Mouse (Mus musculus) CH12.LX (cell line): ENCODE measurements around the gene Grin2a. TPM values are rescaled to one million over a fixed set of nuclear protein-coding genes. Genes with fewer than 3 reads are reported as not detected.

Source experiments
- DNase-seq: peaks from one replicate; pipeline ENCODE4 v3.0.0-alpha.2; 2013; ENCODE audit errors: extremely low read depth
- H3K27ac ChIP-seq: 2 replicates; pipeline ENCODE4 v1.5.1; 2012; ENCODE audit warnings: low read depth, mild to moderate bottlenecking, control low read depth, moderate library complexity; ENCODE audit not compliant: insufficient read depth
- H3K27me3 ChIP-seq: replicated peaks from 2 replicates; pipeline ENCODE3; 2012; ENCODE audit warnings: inconsistent platforms
- H3K36me3 ChIP-seq, 2 experiments: replicated peaks in 1 of 2; 2 replicates each; pipeline versions ENCODE3 to v1.6.1; 2012; ENCODE audit warnings: inconsistent platforms in 1 of 2, low read length in 1 of 2, mild to moderate bottlenecking in 1 of 2, mixed read lengths in 1 of 2, moderate library complexity in 1 of 2; ENCODE audit not compliant: control insufficient read depth in 1 of 2, insufficient read depth in 1 of 2
- H3K4me1 ChIP-seq, 2 experiments: 2 replicates each; pipeline ENCODE4 v1.6.1; 2012; ENCODE audit warnings: inconsistent platforms in 1 of 2, moderate library complexity in 1 of 2; ENCODE audit not compliant: insufficient read depth in 2 of 2, control insufficient read depth in 1 of 2
- H3K4me2 ChIP-seq: 2 replicates; pipeline ENCODE4 v1.6.1; 2012; ENCODE audit warnings: low read depth, mild to moderate bottlenecking, control low read depth; ENCODE audit not compliant: poor library complexity, insufficient read depth, severe bottlenecking
- H3K4me3 ChIP-seq, 3 experiments: fragments of 150-350 bp in 1 of 3; sonication (generic) in 1 of 3; replicated peaks in 1 of 3; 2 replicates each; pipeline versions ENCODE3 to v1.5.1; 2011 to 2012; ENCODE audit warnings: low read depth in 2 of 3, low read length in 2 of 3, mild to moderate bottlenecking in 2 of 3, moderate library complexity in 2 of 3, control low read depth in 1 of 3, improper control_type of control experiment in 1 of 3, inconsistent platforms in 1 of 3, mixed read lengths in 1 of 3; ENCODE audit not compliant: poor library complexity in 1 of 3
- H3K79me2 ChIP-seq: replicated peaks from 2 replicates; pipeline ENCODE4 v1.6.1; 2012; ENCODE audit warnings: mild to moderate bottlenecking, moderate library complexity; ENCODE audit not compliant: control insufficient read depth, poor library complexity, insufficient read depth, severe bottlenecking; ENCODE audit errors: extremely low read depth
- H3K9ac ChIP-seq: 2 replicates; pipeline ENCODE4 v1.6.1; 2012; ENCODE audit warnings: low read depth, mild to moderate bottlenecking, control low read depth, moderate library complexity; ENCODE audit not compliant: insufficient read depth
- H3K9me3 ChIP-seq: replicated peaks from 2 replicates; pipeline ENCODE3; 2012; ENCODE audit warnings: low read length, inconsistent platforms, mixed read lengths
- BHLHE40 ChIP-seq: IDR thresholded peaks from 2 replicates; pipeline ENCODE4 v1.6.1; 2011; ENCODE audit warnings: mild to moderate bottlenecking, low read depth, low read length, improper control_type of control experiment
- CHD2 ChIP-seq: IDR thresholded peaks from 2 replicates; pipeline ENCODE4 v1.6.1; 2011; ENCODE audit warnings: low read length, improper control_type of control experiment
- CTCF ChIP-seq, 2 experiments: IDR thresholded peaks in 1 of 2; conservative IDR thresholded peaks in 1 of 2; 2 replicates each; pipeline ENCODE4 v1.5.1; 2011 to 2012; ENCODE audit warnings: low read depth in 2 of 2, low read length in 2 of 2, improper control_type of control experiment in 1 of 2, inconsistent platforms in 1 of 2, mild to moderate bottlenecking in 1 of 2, moderate library complexity in 1 of 2
- ELF1 ChIP-seq: IDR thresholded peaks from 2 replicates; pipeline ENCODE4 v1.6.1; 2014; ENCODE audit warnings: low read depth, mild to moderate bottlenecking, inconsistent platforms, low read length, improper control_type of control experiment
- EP300 ChIP-seq: IDR thresholded peaks from 2 replicates; pipeline ENCODE4 v1.6.1; 2011; ENCODE audit warnings: low read length, improper control_type of control experiment
- GABPA ChIP-seq: IDR thresholded peaks from 2 replicates; pipeline ENCODE4 v1.6.1; 2012; ENCODE audit warnings: low read depth, low read length, improper control_type of control experiment, inconsistent platforms; ENCODE audit not compliant: insufficient replicate concordance
- HCFC1 ChIP-seq: IDR thresholded peaks from 2 replicates; pipeline ENCODE4 v1.6.1; 2012; ENCODE audit warnings: low read depth, mild to moderate bottlenecking, inconsistent platforms, low read length, improper control_type of control experiment
- IRF4 ChIP-seq: IDR thresholded peaks from 2 replicates; pipeline ENCODE4 v1.6.1; 2014; ENCODE audit warnings: low read depth, mild to moderate bottlenecking, inconsistent platforms, low read length, improper control_type of control experiment
- JUN ChIP-seq: IDR thresholded peaks from 2 replicates; pipeline ENCODE4 v1.6.1; 2011; ENCODE audit warnings: low read depth, mild to moderate bottlenecking, low read length, improper control_type of control experiment, moderate library complexity; ENCODE audit not compliant: insufficient read depth
- KAT2A ChIP-seq: IDR thresholded peaks from 2 replicates; pipeline ENCODE4 v1.6.1; 2012; ENCODE audit warnings: low read length, improper control_type of control experiment, inconsistent platforms; ENCODE audit not compliant: insufficient replicate concordance
- MAFK ChIP-seq: IDR thresholded peaks from 2 replicates; pipeline ENCODE4 v1.6.1; 2011; ENCODE audit warnings: low read length, improper control_type of control experiment; ENCODE audit not compliant: insufficient replicate concordance
- MAX ChIP-seq: IDR thresholded peaks from 2 replicates; pipeline ENCODE4 v1.6.1; 2011; ENCODE audit warnings: low read length, improper control_type of control experiment
- MXI1 ChIP-seq: IDR thresholded peaks from 2 replicates; pipeline ENCODE4 v1.6.1; 2011; ENCODE audit warnings: mild to moderate bottlenecking, low read depth, low read length, improper control_type of control experiment
- MYC ChIP-seq: IDR thresholded peaks from 2 replicates; pipeline ENCODE4 v1.6.1; 2011; ENCODE audit warnings: low read depth, mild to moderate bottlenecking, improper control_type of control experiment, low read length
- NRF1 ChIP-seq: IDR thresholded peaks from 2 replicates; pipeline ENCODE4 v1.6.1; 2014; ENCODE audit warnings: low read depth, mild to moderate bottlenecking, inconsistent platforms, low read length, improper control_type of control experiment, moderate library complexity
- PAX5 ChIP-seq: IDR thresholded peaks from 2 replicates; pipeline ENCODE4 v1.6.1; 2012; ENCODE audit warnings: low read length, inconsistent platforms, mixed read lengths
- POLR2A ChIP-seq: IDR thresholded peaks from 2 replicates; pipeline ENCODE4 v1.6.1; 2011; ENCODE audit warnings: low read depth, mild to moderate bottlenecking, improper control_type of control experiment, low read length
- POLR2AphosphoS2 ChIP-seq: IDR thresholded peaks from 2 replicates; pipeline ENCODE4 v1.6.1; 2011; ENCODE audit warnings: low read depth, low read length, improper control_type of control experiment
- RAD21 ChIP-seq: IDR thresholded peaks from 2 replicates; pipeline ENCODE4 v1.6.1; 2011; ENCODE audit warnings: low read depth, mild to moderate bottlenecking, low read length, improper control_type of control experiment, moderate library complexity
- RCOR1 ChIP-seq: conservative IDR thresholded peaks from 2 replicates; pipeline ENCODE4 v1.6.1; 2012; ENCODE audit warnings: low read depth, mild to moderate bottlenecking, inconsistent platforms, low read length, improper control_type of control experiment
- SMC3 ChIP-seq: IDR thresholded peaks from 2 replicates; pipeline ENCODE4 v1.6.1; 2011; ENCODE audit warnings: low read depth, low read length, improper control_type of control experiment
- TBP ChIP-seq: conservative IDR thresholded peaks from 2 replicates; pipeline ENCODE4 v1.6.1; 2011; ENCODE audit warnings: low read depth, low read length, improper control_type of control experiment
- TCF12 ChIP-seq: IDR thresholded peaks from 2 replicates; pipeline ENCODE4 v1.6.1; 2014; ENCODE audit warnings: low read depth, mild to moderate bottlenecking, inconsistent platforms, low read length, improper control_type of control experiment
- UBTF ChIP-seq: IDR thresholded peaks from 2 replicates; pipeline ENCODE4 v1.6.1; 2012; ENCODE audit warnings: low read depth, mild to moderate bottlenecking, inconsistent platforms, low read length, improper control_type of control experiment, moderate library complexity
- USF1 ChIP-seq: IDR thresholded peaks from 2 replicates; pipeline ENCODE4 v1.6.1; 2014; ENCODE audit warnings: low read depth, mild to moderate bottlenecking, inconsistent platforms, low read length, improper control_type of control experiment
- ZMIZ1 ChIP-seq: IDR thresholded peaks from 2 replicates; pipeline ENCODE4 v1.6.1; 2012; ENCODE audit warnings: low read depth, mild to moderate bottlenecking, inconsistent platforms, low read length, improper control_type of control experiment
- ZNF384 ChIP-seq: IDR thresholded peaks from 2 replicates; pipeline ENCODE4 v1.6.1; 2012; ENCODE audit warnings: low read depth, low read length, improper control_type of control experiment, inconsistent platforms
- dilution Hi-C: fragments of 300-500 bp; cut with MboI; formaldehyde crosslinking; loops from 2 replicates; pipeline ENCODE4 v1.14.3; 2020; ENCODE audit warnings: low sequenced_read_pairs; ENCODE audit not compliant: extremely low pct_unique_long_range_greater_than_20kb, extremely low pct_ligation_motif_present
- in situ Hi-C: fragments of 300-500 bp; cut with MboI; formaldehyde crosslinking; loops from 3 replicates; pipeline ENCODE4 v1.14.3; 2019; ENCODE audit warnings: low sequenced_read_pairs, low pct_ligation_motif_present, low pct_unique_long_range_greater_than_20kb, mixed read lengths
- polyA plus RNA-seq: library from polyadenylated mRNA; unstranded; fragments of >175 nt; gene quantifications from 2 replicates; pipeline ENCODE4 v1.2.1, GENCODE M21; 2012; ENCODE audit warnings: low read depth; ENCODE audit not compliant: insufficient read length
- total RNA-seq, 2 experiments: library from RNA; depleted of rRNA; stranded (reverse); fragments of 300-350 nt in 1 of 2; fragments of >200 nt in 1 of 2; gene quantifications; 2 replicates each; pipeline ENCODE4 v1.2.3; 2012 to 2014

Gene Grin2a
- total and polyA plus RNA-seq, 3 experiments: not detected

DNA sequence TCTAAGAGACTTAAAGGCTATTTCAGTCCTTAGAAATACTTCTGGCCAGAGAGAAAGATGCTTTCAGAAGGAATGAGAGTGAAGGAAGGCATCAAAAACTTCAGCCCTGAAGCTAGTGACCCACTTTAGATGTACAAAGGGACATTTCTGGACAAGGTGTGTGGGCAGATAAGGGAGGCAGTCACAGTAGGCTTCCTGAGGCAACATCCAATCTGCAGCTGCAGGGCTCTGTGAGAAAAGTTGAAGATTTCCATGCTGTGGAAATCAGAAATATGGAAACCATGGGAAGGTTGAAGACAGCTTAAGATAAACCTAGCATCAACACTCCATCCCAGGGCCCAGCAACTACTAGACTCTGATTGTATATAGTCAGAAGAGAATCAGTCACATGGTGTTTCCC is 171.7 kb downstream of the Grin2a start:
- no peaks in the 10 kb centered on the region for H3K36me3 ChIP-seq
- H3K4me1 ChIP-seq: no peaks in the 10 kb centered on the region
- in situ Hi-C loops: no loop called here
- H3K9me3 ChIP-seq: no peaks in the 10 kb centered on the region
- H3K9ac ChIP-seq: no peak overlapping the region
- H3K27ac ChIP-seq: no peak overlapping the region
- no peaks in the 10 kb centered on the region for H3K79me2 ChIP-seq
- H3K4me3 ChIP-seq: no peak overlapping the region
- H3K27me3 ChIP-seq: peaks cover 6% of the 10 kb centered on the region
- no peak for TF ChIP-seq TCF12
- TF ChIP-seq RAD21: no peak
- TF ChIP-seq, all 38 proteins: peak for 0
- no peak overlapping the region for H3K4me2 ChIP-seq
- dilution Hi-C loops: no loop called here
- DNase-seq: no peak

DNA sequence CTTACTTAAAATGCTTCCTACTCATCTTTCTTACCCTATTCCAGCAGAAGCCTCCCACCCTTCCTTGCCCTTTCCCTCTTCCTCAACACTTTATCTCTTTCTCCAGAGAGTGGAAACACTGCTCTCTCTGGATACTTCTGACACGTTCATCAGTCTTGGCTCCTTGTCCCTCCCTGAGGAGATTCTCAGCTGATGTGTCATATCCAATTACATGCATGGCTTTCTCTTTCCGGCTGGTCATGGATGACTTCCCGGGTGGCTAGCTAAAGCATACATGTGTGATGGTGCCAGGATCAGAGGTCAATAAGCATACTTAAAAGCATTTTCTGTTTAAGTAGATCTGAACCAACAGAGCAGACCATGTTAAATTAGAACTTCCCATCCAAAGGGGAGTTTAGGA is 175.9 kb downstream of the Grin2a start:
- Histone ChIP-seq H3K9me3 (no peaks in the 10 kb centered on the region), H3K9ac (no peak overlapping the region), H3K79me2 (no peaks in the 10 kb centered on the region), H3K27ac (no peak overlapping the region), H3K4me1 (no peaks in the 10 kb centered on the region), H3K27me3 (peaks cover 14% of the 10 kb centered on the region), H3K4me3 (no peak overlapping the region), H3K4me2 (no peak overlapping the region), H3K36me3 (no peaks in the 10 kb centered on the region)
- no peak for TF ChIP-seq GABPA
- no peak for TF ChIP-seq MXI1
- no peak for TF ChIP-seq RCOR1
- TF ChIP-seq KAT2A: no peak
- TF ChIP-seq ZMIZ1: no peak
- no peak for TF ChIP-seq ELF1
- TF ChIP-seq TCF12: no peak
- TF ChIP-seq CTCF (conservative IDR thresholded peaks at IDR 0.05 in 1 of 2, IDR thresholded peaks at IDR 0.05 in 1 of 2; ENCODE audit: low read depth in 2 of 2, low read length in 2 of 2): no peak
- TF ChIP-seq USF1: no peak
- TF ChIP-seq IRF4: no peak
- TF ChIP-seq POLR2A: no peak
- TF ChIP-seq BHLHE40: no peak
- no peak for TF ChIP-seq JUN
- TF ChIP-seq TBP: no peak
- dilution Hi-C loops: no loop called here
- no peak for DNase-seq
- in situ Hi-C loops: no loop called here

DNA sequence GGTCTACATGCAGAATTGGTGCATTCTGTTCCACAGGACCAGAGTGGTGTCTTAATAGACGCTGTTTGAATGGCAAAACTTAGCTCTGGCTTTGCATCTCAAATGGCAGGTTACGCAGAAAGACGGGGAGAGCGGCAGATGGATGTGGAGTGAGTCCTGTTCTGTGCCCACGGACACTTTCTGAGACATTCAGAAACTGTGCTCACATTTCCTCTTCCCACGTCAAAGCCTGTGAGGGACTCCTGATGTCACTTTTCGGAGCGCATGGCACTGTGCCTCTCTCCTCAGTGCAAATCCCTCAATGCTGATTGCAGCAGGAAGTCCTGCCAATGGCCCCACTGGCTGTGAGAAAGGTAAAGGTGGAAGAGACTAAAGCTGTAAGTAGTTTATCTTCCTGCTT is 194.0 kb downstream of the Grin2a start:
- TF ChIP-seq CTCF (conservative IDR thresholded peaks at IDR 0.05 in 1 of 2, IDR thresholded peaks at IDR 0.05 in 1 of 2; ENCODE audit: low read depth in 2 of 2, low read length in 2 of 2) (no peak), IRF4 (no peak), RCOR1 (no peak), MAX (no peak), MAFK (no peak), NRF1 (no peak), MYC (no peak), TCF12 (no peak), ZNF384 (no peak), UBTF (no peak), TBP (no peak), PAX5 (no peak), POLR2AphosphoS2 (no peak), HCFC1 (no peak), SMC3 (no peak), CHD2 (no peak), MXI1 (no peak), EP300 (no peak), ZMIZ1 (no peak)
- Histone ChIP-seq H3K27me3 (peaks cover 1% of the 10 kb centered on the region), H3K4me2 (no peak overlapping the region), H3K27ac (no peak overlapping the region), H3K79me2 (no peaks in the 10 kb centered on the region), H3K4me3 (no peak overlapping the region), H3K36me3 (no peaks in the 10 kb centered on the region), H3K9me3 (no peaks in the 10 kb centered on the region), H3K9ac (no peak overlapping the region), H3K4me1 (no peaks in the 10 kb centered on the region)
- dilution Hi-C loops: no loop called here
- in situ Hi-C loops: no loop called here
- no peak for DNase-seq
